Mouse (Mus musculus) cerebellum, postnatal 14 days (tissue): ENCODE results near the gene Fem1a.
A peak's percentile ranks its signal among the peaks of the same experiment; 100 is the strongest.
"Not testable (repeated sequence)": the region's sequence is repeated elsewhere in the genome, so short reads cannot be mapped to it uniquely, and the experiment has no call there.

Experiments used
- DNase-seq, 2 experiments: peaks; one replicate each; pipeline ENCODE4 v3.0.0; 2021; ENCODE audit warnings: mixed read lengths in 2 of 2

Gene Fem1a

GRCm38 (mm10) chr17:56255863-56256238, 759 bp upstream of the Fem1a start:
- peak; percentile 100 for DNase-seq

DNA sequence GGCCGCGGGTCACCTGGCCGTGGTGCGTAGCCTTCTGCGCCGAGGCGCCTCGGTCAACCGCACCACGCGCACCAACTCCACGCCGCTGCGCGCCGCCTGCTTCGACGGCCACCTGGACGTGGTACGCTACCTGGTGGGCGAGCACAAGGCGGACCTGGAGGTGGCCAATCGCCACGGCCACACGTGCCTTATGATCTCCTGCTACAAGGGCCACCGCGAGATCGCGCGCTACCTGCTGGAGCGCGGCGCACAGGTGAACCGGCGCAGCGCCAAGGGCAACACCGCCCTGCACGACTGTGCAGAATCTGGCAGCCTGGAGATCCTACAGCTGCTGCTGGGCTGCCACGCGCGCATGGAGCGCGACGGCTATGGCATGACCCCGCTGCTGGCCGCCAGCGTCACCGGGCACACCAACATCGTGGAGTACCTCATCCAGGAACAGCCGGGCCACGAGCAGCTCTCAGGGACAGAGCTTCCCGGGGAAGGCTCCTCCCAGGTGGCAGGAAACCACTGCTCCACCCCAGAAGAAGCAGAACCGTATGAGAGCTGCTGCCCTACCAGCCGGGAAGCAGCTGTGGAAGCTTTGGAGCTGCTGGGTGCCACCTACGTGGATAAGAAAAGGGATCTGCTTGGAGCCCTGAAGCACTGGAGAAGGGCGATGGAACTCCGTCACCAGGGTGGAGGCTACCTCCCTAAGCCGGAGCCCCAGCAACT, 728 bp downstream of the Fem1a start:
- peak in 1 of 2 experiments; percentile 49 for DNase-seq

- DNase-seq: not testable (repeated sequence)
Observed at GRCm38 (mm10) chr17:56258269-56258668, 1.7 kb downstream of the Fem1a start.

GRCm38 (mm10) chr17:56258812-56259211, 2.2 kb downstream of the Fem1a start:
- DNase-seq: not testable (repeated sequence)

GRCm38 (mm10) chr17:56259301-56260037, 2.9 kb downstream of the Fem1a start:
- no peak for DNase-seq

DNA sequence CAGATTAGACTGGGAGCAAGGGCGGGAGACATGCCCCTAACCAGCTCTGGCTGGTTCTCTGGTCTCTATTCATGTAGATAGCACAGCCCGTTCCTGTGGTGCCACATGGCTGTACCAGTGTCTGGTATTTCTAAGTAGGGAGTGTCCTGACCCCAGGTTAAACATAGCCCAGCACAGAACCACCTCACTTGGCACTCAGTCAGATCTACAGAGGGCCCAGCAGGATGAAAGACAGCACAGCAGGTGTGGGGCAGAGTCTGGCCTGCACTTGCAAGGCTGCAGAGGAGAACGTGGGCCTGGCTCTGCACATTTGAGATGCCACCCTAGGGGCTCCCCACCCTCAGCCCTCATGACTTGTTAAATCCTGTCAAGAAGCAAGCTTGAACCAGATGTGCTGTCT, 4.6 kb downstream of the Fem1a start:
- DNase-seq: peak in 1 of 2 experiments; percentile 23

GRCm38 (mm10) chr17:56262645-56263094, 6.1 kb downstream of the Fem1a start:
- no peak for DNase-seq

- peak; percentile 90 for DNase-seq
Observed at GRCm38 (mm10) chr17:56264020-56264419, 7.4 kb downstream of the Fem1a start.

- DNase-seq: no peak
Observed at GRCm38 (mm10) chr17:56265011-56265410, 8.4 kb downstream of the Fem1a start.

GRCm38 (mm10) chr17:56265869-56266268, 9.3 kb downstream of the Fem1a start:
- no peak for DNase-seq

- no peak for DNase-seq
Observed at GRCm38 (mm10) chr17:56266271-56266670, 9.7 kb downstream of the Fem1a start.

DNA sequence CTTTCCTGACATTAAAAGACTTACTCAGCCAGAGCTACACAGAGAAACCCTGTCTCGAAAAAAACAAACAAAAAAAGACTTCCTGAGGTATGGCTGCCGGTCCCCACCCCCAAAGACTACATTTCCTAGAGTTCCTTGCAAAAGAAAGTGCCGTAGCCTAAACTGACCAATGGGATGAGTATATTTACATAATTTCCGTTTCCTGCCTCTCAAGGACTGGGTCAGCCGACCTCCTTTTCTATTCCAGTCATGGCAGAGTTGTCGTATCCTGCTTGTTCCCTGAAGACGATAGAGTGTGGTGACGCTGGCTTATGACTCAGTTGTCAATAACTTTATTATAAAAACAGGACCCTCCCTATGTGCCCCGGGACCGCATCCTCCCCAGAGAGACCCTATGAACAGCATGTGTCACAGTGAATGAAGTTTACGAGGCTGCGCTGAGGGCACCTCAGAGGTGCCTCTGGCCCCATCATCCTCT, 12.6 kb downstream of the Fem1a start:
- peak; percentile 70 to 77 for DNase-seq

GRCm38 (mm10) chr17:56269741-56270140, 13.1 kb downstream of the Fem1a start:
- no peak for DNase-seq

GRCm38 (mm10) chr17:56271609-56272253, 15.1 kb downstream of the Fem1a start:
- no peak for DNase-seq

- no peak for DNase-seq
Observed at GRCm38 (mm10) chr17:56272644-56273043, 16.0 kb downstream of the Fem1a start.

GRCm38 (mm10) chr17:56273482-56273881, 16.9 kb downstream of the Fem1a start:
- no peak for DNase-seq

GRCm38 (mm10) chr17:56273986-56274385, 17.4 kb downstream of the Fem1a start:
- no peak for DNase-seq

DNA sequence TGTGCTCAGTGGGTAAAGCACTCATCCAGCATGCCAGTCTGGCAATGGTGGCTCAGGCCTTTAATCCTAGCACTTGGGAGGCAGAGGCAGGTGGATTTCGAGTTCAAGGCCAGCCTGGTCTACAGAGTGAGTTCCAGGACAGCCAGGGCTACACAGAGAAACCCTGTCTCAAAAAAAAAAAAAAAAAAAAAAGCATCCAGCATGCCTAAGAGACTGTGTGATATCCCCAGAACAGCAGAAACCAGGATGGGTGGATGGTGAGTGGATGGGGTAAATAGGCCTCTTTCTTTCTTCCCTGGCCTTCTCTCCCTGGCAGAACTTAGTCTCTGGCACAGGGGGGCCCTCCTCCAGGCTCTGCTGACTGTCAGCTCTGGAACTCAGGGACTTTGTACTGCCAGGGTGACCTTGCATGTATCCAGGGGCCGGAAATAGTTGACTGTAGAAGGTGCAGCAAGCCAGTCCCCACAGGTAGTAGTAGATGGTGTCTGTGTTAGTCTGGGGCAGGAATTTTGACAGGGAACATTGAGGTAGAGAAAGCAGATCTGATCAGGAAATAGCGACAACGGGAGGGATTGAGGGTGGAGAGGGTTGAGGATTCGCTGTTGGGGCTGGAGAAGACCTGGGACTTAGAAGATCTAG, 19.4 kb downstream of the Fem1a start:
- no peak for DNase-seq

DNA sequence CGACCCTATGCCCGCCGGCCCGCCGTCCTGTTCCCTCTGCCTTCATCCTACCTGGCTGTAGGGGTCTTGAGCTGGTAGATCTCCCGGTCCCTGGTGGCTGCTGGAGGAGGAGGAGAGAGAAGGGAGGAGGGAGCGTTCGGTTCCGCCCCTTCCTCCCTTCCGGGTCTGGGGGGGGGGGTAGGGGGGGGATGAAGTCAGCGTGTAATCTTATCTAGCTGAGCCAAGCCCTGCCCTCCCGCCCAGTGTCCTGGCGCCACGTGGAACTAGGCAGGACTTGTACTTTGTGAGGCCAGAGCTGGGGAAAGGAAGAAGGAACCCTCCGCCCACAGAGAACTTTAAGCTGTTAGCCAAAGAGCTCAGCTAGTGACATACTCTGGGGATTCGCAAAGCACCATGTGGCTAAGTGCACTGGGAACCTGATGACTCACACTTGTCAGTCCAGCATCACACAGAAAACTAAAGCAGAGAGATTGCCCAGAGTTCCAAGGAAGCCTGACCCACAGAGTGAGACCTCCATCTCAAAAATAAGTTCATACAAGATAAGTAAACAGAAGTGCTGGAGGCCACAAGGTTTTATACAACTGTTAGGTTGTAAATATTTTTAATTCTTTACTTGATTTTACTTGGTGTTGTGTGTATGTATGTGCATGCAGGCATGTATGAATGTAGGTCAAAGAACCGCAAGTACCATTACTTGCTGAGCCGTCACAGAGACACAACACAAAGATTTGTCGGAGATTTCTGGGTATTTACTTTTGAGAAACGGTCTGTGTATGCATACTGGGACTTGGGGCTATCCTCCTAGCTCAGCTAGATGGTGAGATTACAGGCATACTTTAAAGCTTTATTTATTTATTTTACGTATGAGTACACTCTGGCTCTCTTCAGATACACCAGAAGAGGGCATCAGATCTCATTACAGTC, 20.3 kb downstream of the Fem1a start, which contains the start of gene Ticam1:
Gene Ticam1 (minus strand): TSS at position 144 of the 924 bp plus-strand sequence.
- DNase-seq: peak; percentile 67 to 68

DNA sequence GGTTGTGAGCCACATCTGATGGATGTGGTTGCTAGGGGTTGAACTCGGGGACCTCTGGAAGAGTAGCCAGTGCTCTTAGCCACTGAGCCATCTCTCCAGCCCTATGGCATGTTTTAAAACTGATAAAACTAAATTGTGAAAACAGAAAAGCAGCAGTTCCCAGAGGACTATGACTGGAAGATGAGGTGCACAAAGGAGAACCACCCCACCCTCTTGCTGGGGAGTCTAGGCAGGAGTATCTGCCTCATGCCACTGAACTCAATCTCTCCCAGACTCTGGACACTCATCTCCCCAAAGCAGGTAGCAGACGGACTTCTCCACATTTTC, 20.9 kb downstream of the Fem1a start:
- no peak for DNase-seq

- no peak for DNase-seq
Observed at GRCm38 (mm10) chr17:56278340-56278739, 21.7 kb downstream of the Fem1a start.
